Mouse (Mus musculus) midbrain, postnatal 0 days (tissue): ENCODE measurements around the gene Sdccag8. TPM values are rescaled to one million over a fixed set of nuclear protein-coding genes. Genes with fewer than 3 reads are reported as not detected.

Experiments used
- ATAC-seq: fragments of 200-750 bp; cut with Nextera tagmentation; 2 replicates; pipeline ENCODE4 v1.8.0; 2017; ENCODE audit warnings: moderate number of reproducible peaks, mild to moderate bottlenecking, moderate TSS enrichment, moderate library complexity; ENCODE audit not compliant: low FRiP score
- DNase-seq: peaks from one replicate; pipeline ENCODE4 v3.0.0-alpha.2; 2015; ENCODE audit warnings: low spot score
- H3K27ac ChIP-seq: fragments of 300-500 bp; sonication (generic); 2 replicates; pipeline ENCODE4 v1.5.1; 2014; ENCODE audit warnings: low read depth, mild to moderate bottlenecking, low read length, mixed read lengths
- H3K27me3 ChIP-seq: fragments of 300-500 bp; sonication (generic); 2 replicates; pipeline ENCODE4 v1.6.1; 2014; ENCODE audit warnings: low read length, control low read depth, mixed read lengths; ENCODE audit not compliant: insufficient read depth
- H3K36me3 ChIP-seq: fragments of 300-500 bp; sonication (generic); 2 replicates; pipeline ENCODE4 v1.6.1; 2014; ENCODE audit warnings: low read length, control low read depth, mixed read lengths; ENCODE audit not compliant: insufficient read depth
- H3K4me1 ChIP-seq: fragments of 300-500 bp; sonication (generic); 2 replicates; pipeline ENCODE4 v1.6.1; 2014; ENCODE audit warnings: mild to moderate bottlenecking, control low read depth, antibody characterized with exemption, low read length, mixed read lengths; ENCODE audit not compliant: insufficient read depth
- H3K4me2 ChIP-seq: fragments of 300-500 bp; sonication (generic); 2 replicates; pipeline ENCODE4 v1.6.1; 2014; ENCODE audit warnings: low read depth, mild to moderate bottlenecking, low read length, mixed read lengths; ENCODE audit not compliant: poor library complexity, severe bottlenecking
- H3K4me3 ChIP-seq: fragments of 300-500 bp; sonication (generic); 2 replicates; pipeline ENCODE4 v1.5.1; 2014; ENCODE audit warnings: low read depth, mild to moderate bottlenecking, low read length, moderate library complexity
- H3K9ac ChIP-seq: fragments of 300-500 bp; sonication (generic); replicated peaks from 2 replicates; pipeline ENCODE4 v1.6.1; 2014; ENCODE audit warnings: mild to moderate bottlenecking, low read length, moderate library complexity, mixed read lengths; ENCODE audit not compliant: poor library complexity, severe bottlenecking
- H3K9me3 ChIP-seq: fragments of 300-500 bp; sonication (generic); 2 replicates; pipeline ENCODE4 v1.6.1; 2016; ENCODE audit warnings: low read length, control low read depth
- CTCF ChIP-seq: IDR thresholded peaks from 2 replicates; pipeline ENCODE4 v1.5.1; 2016; ENCODE audit warnings: antibody characterized with exemption, mild to moderate bottlenecking
- WGBS: fragments of 180-500 bp; shearing (Covaris S2); extraction: QIAGEN DNeasy Blood & Tissue Kit; methylation state at CpG from one replicate; pipeline ENCODE4 v1.1.7; 2014; 5-methylcytosine and 5-hydroxymethylcytosine counted together
- polyA plus RNA-seq: library from polyadenylated mRNA; unstranded; fragments of >200 nt; fragmentation: Nextera tagmentation; extraction: Ambion mirVana; gene quantifications from 2 replicates; pipeline ENCODE4 v1.2.1, GENCODE M21; 2015
- total RNA-seq: library from RNA; depleted of rRNA; stranded (reverse); fragments of >200 nt; gene quantifications from 2 replicates; pipeline ENCODE4 v1.2.3, GENCODE M21; 2014

Gene Sdccag8
- total and polyA plus RNA-seq, 2 experiments from 2014 or later, result 6.1 to 26.8 TPM

DNA sequence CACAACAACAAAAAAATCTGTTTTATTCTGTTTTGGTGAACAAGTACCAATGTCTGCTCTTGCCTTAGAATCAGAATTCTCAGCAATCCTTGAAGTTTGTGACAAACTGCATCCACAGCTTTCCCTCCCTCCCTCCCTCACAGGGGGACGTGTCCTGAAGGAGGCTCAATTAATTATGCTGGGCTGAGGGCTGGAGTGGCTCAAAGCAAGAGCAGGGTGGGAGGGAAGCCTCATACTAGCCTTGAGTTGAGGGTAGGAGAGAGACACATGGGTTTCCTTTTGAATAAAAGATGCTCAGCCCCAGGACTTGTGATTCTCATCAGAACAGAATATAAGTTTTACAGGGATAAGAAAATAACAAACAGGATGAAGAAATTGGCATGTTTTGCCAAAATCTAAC, 217.8 kb downstream of the Sdccag8 start:
- Histone ChIP-seq H3K9me3 (no peaks in the 10 kb centered on the region), H3K4me2 (no peak overlapping the region), H3K36me3 (no peaks in the 10 kb centered on the region), H3K4me3 (no peak overlapping the region), H3K27me3 (no peaks in the 10 kb centered on the region), H3K27ac (no peak overlapping the region), H3K9ac (no peak overlapping the region), H3K4me1 (no peaks in the 10 kb centered on the region)
- no peak for ATAC-seq
- TF ChIP-seq CTCF, result no peak
- WGBS, result 15% methylated on average over 1 of the region's 1 CpGs
- DNase-seq, result no peak

- Histone ChIP-seq H3K4me1 (no peaks in the 10 kb centered on the region), H3K36me3 (no peaks in the 10 kb centered on the region), H3K9ac (no peak overlapping the region), H3K9me3 (no peaks in the 10 kb centered on the region), H3K4me3 (no peak overlapping the region), H3K27me3 (no peaks in the 10 kb centered on the region), H3K27ac (no peak overlapping the region), H3K4me2 (no peak overlapping the region)
- WGBS, result 69% methylated on average over 2 of the region's 2 CpGs
- TF ChIP-seq CTCF, result no peak
- DNase-seq (peak; percentile 57), ATAC-seq (no peak)
Measured at GRCm38 (mm10) chr1:177035460-177035859, 221.0 kb downstream of the Sdccag8 start.

GRCm38 (mm10) chr1:177038383-177038782, 223.9 kb downstream of the Sdccag8 start:
- DNase-seq (peak; percentile 24), ATAC-seq (no peak)
- WGBS, result 31% methylated on average over 2 of the region's 2 CpGs

GRCm38 (mm10) chr1:177039093-177039674, 224.7 kb downstream of the Sdccag8 start:
- DNase-seq, result no peak
- no peak overlapping the region for H3K4me3 ChIP-seq
- no peaks in the 10 kb centered on the region for H3K27me3 ChIP-seq
- WGBS, result 76% methylated on average over 6 of the region's 6 CpGs
- ATAC-seq, result no peak
- no peaks in the 10 kb centered on the region for H3K36me3 ChIP-seq
- H3K9ac ChIP-seq, result no peak overlapping the region
- no peaks in the 10 kb centered on the region for H3K4me1 ChIP-seq
- H3K9me3 ChIP-seq, result no peaks in the 10 kb centered on the region
- H3K4me2 ChIP-seq, result no peak overlapping the region
- TF ChIP-seq CTCF, result no peak
- H3K27ac ChIP-seq, result no peak overlapping the region

More at GRCm38 (mm10) chr1:177038383-177038782, 223.9 kb downstream of the Sdccag8 start:
- no peak overlapping the region for H3K4me2 ChIP-seq
- no peaks in the 10 kb centered on the region for H3K27me3 ChIP-seq
- peak; percentile 56 for TF ChIP-seq CTCF
- no peaks in the 10 kb centered on the region for H3K36me3 ChIP-seq
- no peaks in the 10 kb centered on the region for H3K4me1 ChIP-seq
- no peak overlapping the region for H3K27ac ChIP-seq
- H3K9ac ChIP-seq, result no peak overlapping the region
- no peaks in the 10 kb centered on the region for H3K9me3 ChIP-seq
- H3K4me3 ChIP-seq, result no peak overlapping the region

DNA sequence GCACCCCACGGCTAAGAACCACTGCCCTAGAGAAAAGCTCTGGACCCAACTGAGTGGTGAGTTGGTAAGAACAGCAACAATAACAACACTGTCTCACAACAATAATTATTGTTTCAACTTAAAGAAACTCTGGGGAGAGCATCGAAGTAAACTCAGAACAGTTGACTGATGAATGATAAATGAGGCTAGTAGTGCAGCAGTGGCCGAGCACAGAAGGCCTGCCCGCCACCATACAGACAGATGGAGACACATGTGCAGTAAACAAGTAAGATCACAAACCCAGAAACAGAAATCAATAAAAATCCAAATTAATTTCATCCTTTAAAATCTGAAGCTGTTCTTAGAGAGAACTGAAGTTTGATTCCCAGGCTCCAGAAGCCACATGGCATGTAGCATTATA, 225.6 kb downstream of the Sdccag8 start:
- no peak overlapping the region for H3K4me2 ChIP-seq
- 36% methylated on average over 4 of the region's 4 CpGs for WGBS
- no peak overlapping the region for H3K27ac ChIP-seq
- ATAC-seq, result no peak
- H3K9ac ChIP-seq, result no peak overlapping the region
- H3K4me1 ChIP-seq, result no peaks in the 10 kb centered on the region
- no peaks in the 10 kb centered on the region for H3K27me3 ChIP-seq
- DNase-seq, result no peak
- no peaks in the 10 kb centered on the region for H3K36me3 ChIP-seq
- no peak overlapping the region for H3K4me3 ChIP-seq
- H3K9me3 ChIP-seq, result no peaks in the 10 kb centered on the region
- TF ChIP-seq CTCF, result no peak

- no peaks in the 10 kb centered on the region for H3K9me3 ChIP-seq
- ATAC-seq, result no peak
- no peaks in the 10 kb centered on the region for H3K27me3 ChIP-seq
- H3K36me3 ChIP-seq, result no peaks in the 10 kb centered on the region
- no peak overlapping the region for H3K9ac ChIP-seq
- no peak overlapping the region for H3K4me2 ChIP-seq
- H3K4me1 ChIP-seq, result no peaks in the 10 kb centered on the region
- no peak for TF ChIP-seq CTCF
- no peak overlapping the region for H3K4me3 ChIP-seq
- DNase-seq, result no peak
- H3K27ac ChIP-seq, result no peak overlapping the region
Measured at GRCm38 (mm10) chr1:177045885-177046284, 231.4 kb downstream of the Sdccag8 start.
